Mouse (Mus musculus): Measurements from ENCODE around the gene Traf7. TPM values are rescaled to one million over a fixed set of nuclear protein-coding genes. Genes with fewer than 3 reads are reported as not detected.

The Traf7 gene
- 41.8 and 42.6 TPM in 2 replicates for polyA plus RNA-seq (2015; fragmentation: Nextera tagmentation; extraction: Ambion mirVana)

GRCm38 (mm10) chr17:24527723-24528559 lies at the start of gene Traf7:
Traf7 (minus strand) TSS chr17:24527938.
- peaks cover 3% of the 10 kb centered on the region; the same call in 1 of the 2 replicates for H3K36me3 ChIP-seq (ENCODE audit: control insufficient read depth, insufficient read depth, low read length)
- H3K4me1 ChIP-seq (replicated peaks; ENCODE audit: control insufficient read depth, insufficient read depth) = peaks cover 13% of the 10 kb centered on the region
- DNase-seq (ENCODE audit: low spot score) (peak; percentile 93), ATAC-seq (ENCODE audit: low FRiP score, low TSS enrichment) (peak; percentile 99)
- peak within 1 kb of the TSS; percentile 87 for H3K27ac ChIP-seq (replicated peaks)
- peak within 1 kb of the TSS; percentile 89 for H3K9ac ChIP-seq (ENCODE audit: low read length)
- H3K9me3 ChIP-seq (ENCODE audit: control insufficient read depth, low read length) = no peaks in the 10 kb centered on the region
- H3K4me3 ChIP-seq (ENCODE audit: low read depth, low read length) = peak within 1 kb of the TSS; percentile 91
- peak within 1 kb of the TSS; percentile 62 for H3K4me2 ChIP-seq (replicated peaks; ENCODE audit: low read depth)
- WGBS = under 1% methylated on average over 40 of the region's 40 CpGs
- TF ChIP-seq CTCF (IDR thresholded peaks at IDR 0.05; ENCODE audit: low read depth) (no peak), EP300 (optimal IDR thresholded peaks at IDR 0.05) (no peak)
- H3K27me3 ChIP-seq (ENCODE audit: control insufficient read depth, insufficient read depth, low read length) = no peaks in the 10 kb centered on the region

DNA sequence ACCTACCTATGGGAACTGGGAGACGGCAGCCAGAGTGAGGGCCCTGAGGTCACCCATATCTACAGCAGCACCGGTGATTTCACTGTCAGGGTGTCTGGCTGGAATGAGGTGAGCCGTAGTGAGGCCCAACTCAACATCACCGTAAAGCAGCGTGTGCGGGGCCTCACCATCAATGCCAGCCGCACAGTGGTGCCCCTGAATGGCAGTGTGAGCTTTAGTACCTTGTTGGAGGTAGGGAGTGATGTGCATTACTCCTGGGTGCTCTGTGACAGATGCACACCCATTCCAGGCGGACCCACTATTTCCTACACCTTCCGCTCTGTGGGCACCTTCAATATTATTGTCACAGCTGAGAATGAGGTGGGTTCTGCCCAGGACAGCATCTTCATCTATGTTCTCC lies 46.1 kb upstream of the Traf7 start:
- Histone ChIP-seq H3K4me2 (replicated peaks; ENCODE audit: low read depth) (no peak overlapping the region), H3K9ac (ENCODE audit: low read length) (no peak overlapping the region), H3K27ac (replicated peaks) (no peak overlapping the region), H3K4me1 (replicated peaks; ENCODE audit: control insufficient read depth, insufficient read depth) (no peaks in the 10 kb centered on the region), H3K36me3 (ENCODE audit: control insufficient read depth, insufficient read depth, low read length) (peaks cover 36% of the 10 kb centered on the region), H3K9me3 (ENCODE audit: control insufficient read depth, low read length) (no peaks in the 10 kb centered on the region), H3K27me3 (ENCODE audit: control insufficient read depth, insufficient read depth, low read length) (no peaks in the 10 kb centered on the region), H3K4me3 (ENCODE audit: low read depth, low read length) (no peak overlapping the region)
- no peak for ATAC-seq (ENCODE audit: low FRiP score, low TSS enrichment)
- DNase-seq (ENCODE audit: low spot score) = no peak
- TF ChIP-seq CTCF (IDR thresholded peaks at IDR 0.05; ENCODE audit: low read depth) = no peak
- no peak for TF ChIP-seq EP300 (optimal IDR thresholded peaks at IDR 0.05)
- 95% methylated on average over 9 of the region's 9 CpGs for WGBS

DNA sequence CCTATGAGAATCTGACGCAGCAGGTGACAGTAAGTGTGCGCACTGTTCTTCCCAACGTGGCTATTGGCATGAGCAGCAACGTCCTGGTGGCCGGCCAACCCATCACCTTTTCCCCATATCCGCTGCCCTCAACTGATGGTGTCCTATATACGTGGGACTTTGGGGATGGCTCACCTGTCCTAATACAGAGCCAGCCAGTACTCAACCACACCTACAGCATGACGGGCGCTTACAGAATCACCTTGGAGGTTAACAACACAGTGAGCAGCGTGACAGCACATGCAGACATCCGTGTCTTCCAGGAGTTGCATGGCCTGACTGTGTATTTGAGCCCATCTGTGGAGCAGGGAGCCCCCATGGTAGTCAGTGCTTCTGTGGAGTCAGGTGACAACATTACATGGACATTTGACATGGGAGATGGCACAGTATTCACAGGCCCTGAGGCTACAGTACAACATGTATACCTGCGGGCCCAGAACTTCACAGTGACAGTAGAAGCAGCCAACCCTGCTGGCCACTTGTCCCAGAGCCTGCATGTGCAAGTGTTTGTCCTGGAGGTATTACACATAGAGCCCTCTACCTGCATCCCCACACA lies 45.0 kb upstream of the Traf7 start:
- Histone ChIP-seq H3K27me3 (ENCODE audit: control insufficient read depth, insufficient read depth, low read length) (no peaks in the 10 kb centered on the region), H3K36me3 (ENCODE audit: control insufficient read depth, insufficient read depth, low read length) (peaks cover 32% of the 10 kb centered on the region), H3K9me3 (ENCODE audit: control insufficient read depth, low read length) (no peaks in the 10 kb centered on the region), H3K27ac (replicated peaks) (no peak overlapping the region), H3K4me3 (ENCODE audit: low read depth, low read length) (no peak overlapping the region), H3K4me1 (replicated peaks; ENCODE audit: control insufficient read depth, insufficient read depth) (no peaks in the 10 kb centered on the region), H3K9ac (ENCODE audit: low read length) (no peak overlapping the region), H3K4me2 (replicated peaks; ENCODE audit: low read depth) (no peak overlapping the region)
- DNase-seq (ENCODE audit: low spot score) = no peak
- no peak for ATAC-seq (ENCODE audit: low FRiP score, low TSS enrichment)
- WGBS = 93% methylated on average over 12 of the region's 12 CpGs
- TF ChIP-seq EP300 (optimal IDR thresholded peaks at IDR 0.05) (no peak), CTCF (IDR thresholded peaks at IDR 0.05; ENCODE audit: low read depth) (no peak)

DNA sequence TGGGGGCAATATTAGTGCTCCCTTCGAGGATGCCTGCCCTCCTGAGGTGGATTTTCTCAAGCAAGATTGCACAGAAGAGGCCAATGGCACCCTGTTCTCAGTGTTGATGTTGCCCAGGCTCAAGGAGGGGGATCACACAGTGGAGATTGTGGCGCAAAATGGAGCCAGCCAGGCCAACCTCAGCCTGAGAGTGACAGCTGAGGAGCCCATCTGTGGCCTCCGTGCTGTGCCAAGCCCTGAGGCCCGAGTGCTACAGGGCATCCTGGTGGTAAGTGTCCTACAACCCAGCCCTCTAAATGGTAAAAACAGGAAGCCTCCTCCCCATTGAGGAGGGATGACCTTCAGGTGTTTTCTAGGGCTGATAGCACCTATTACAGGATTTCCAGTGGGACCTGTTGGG lies 42.1 kb upstream of the Traf7 start:
- no peak for DNase-seq (ENCODE audit: low spot score)
- Histone ChIP-seq H3K27me3 (ENCODE audit: control insufficient read depth, insufficient read depth, low read length) (no peaks in the 10 kb centered on the region), H3K4me1 (replicated peaks; ENCODE audit: control insufficient read depth, insufficient read depth) (0 out of 2 replicates have a peak, but pooled peaks cover 3% of the 10 kb centered on the region), H3K4me2 (replicated peaks; ENCODE audit: low read depth) (no peak overlapping the region), H3K36me3 (ENCODE audit: control insufficient read depth, insufficient read depth, low read length) (peaks cover 29% of the 10 kb centered on the region), H3K4me3 (ENCODE audit: low read depth, low read length) (no peak overlapping the region), H3K9ac (ENCODE audit: low read length) (no peak overlapping the region), H3K27ac (replicated peaks) (no peak overlapping the region), H3K9me3 (ENCODE audit: control insufficient read depth, low read length) (no peaks in the 10 kb centered on the region)
- ATAC-seq (ENCODE audit: low FRiP score, low TSS enrichment) = no peak
- 93% methylated on average over 4 of the region's 4 CpGs for WGBS
- TF ChIP-seq EP300 (optimal IDR thresholded peaks at IDR 0.05) (no peak), CTCF (IDR thresholded peaks at IDR 0.05; ENCODE audit: low read depth) (no peak)

- ATAC-seq (ENCODE audit: low FRiP score, low TSS enrichment) (peak; percentile 80), DNase-seq (ENCODE audit: low spot score) (peak; percentile 80)
- WGBS = 29% methylated on average over 8 of the region's 8 CpGs
- peak overlapping the region; percentile 49; the same call in 1 of the 2 replicates for H3K27ac ChIP-seq (replicated peaks)
- no peaks in the 10 kb centered on the region for H3K9me3 ChIP-seq (ENCODE audit: control insufficient read depth, low read length)
- peaks cover 26% of the 10 kb centered on the region for H3K36me3 ChIP-seq (ENCODE audit: control insufficient read depth, insufficient read depth, low read length)
- no peaks in the 10 kb centered on the region for H3K27me3 ChIP-seq (ENCODE audit: control insufficient read depth, insufficient read depth, low read length)
- TF ChIP-seq EP300 (optimal IDR thresholded peaks at IDR 0.05) (no peak), CTCF (IDR thresholded peaks at IDR 0.05; ENCODE audit: low read depth) (no peak)
- H3K4me2 ChIP-seq (replicated peaks; ENCODE audit: low read depth) = no peak overlapping the region
- H3K4me3 ChIP-seq (ENCODE audit: low read depth, low read length) = no peak overlapping the region
- peak overlapping the region; percentile 27; the same call in 1 of the 2 replicates for H3K9ac ChIP-seq (ENCODE audit: low read length)
- 0 out of 2 replicates have a peak, but pooled peaks cover 3% of the 10 kb centered on the region for H3K4me1 ChIP-seq (replicated peaks; ENCODE audit: control insufficient read depth, insufficient read depth)
Observed at GRCm38 (mm10) chr17:24567034-24567779, 39.5 kb upstream of the Traf7 start.

Measured in stomach, postnatal 0 days (tissue).